Mouse (Mus musculus): ENCODE data around the gene Scyl2.

DNA sequence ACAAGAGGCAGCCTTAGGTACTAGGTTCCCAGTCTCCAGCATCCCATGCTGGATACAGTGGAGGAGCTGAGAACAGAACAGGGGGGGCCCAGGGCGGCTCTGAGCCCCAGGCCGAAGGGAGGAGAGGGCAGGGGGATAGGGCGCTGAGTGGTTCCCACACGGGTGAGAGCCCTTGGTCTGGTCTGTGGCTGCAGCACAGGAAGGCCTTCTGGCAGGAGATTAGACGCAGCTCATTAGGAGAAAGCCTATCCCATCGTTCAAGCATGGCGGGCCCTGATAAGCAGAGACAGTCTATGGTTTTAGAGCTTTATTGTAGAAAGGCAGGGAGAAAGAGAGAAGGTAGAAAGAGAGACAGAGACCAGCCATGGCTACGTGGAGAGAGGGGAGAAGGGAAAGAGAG is 3.9 kb upstream of the Scyl2 start:
- TF ChIP-seq CTCF (IDR thresholded peaks at IDR 0.05; ENCODE audit: extremely low read depth, insufficient read depth, low read length) (no peak), POLR2A (IDR thresholded peaks at IDR 0.05; ENCODE audit: extremely low read depth, insufficient read depth, low read length) (no peak)

Data from cortical plate, adult 2 months (tissue).